Mouse (Mus musculus): ENCODE results near the gene Derl3. TPM values are rescaled to one million over a fixed set of nuclear protein-coding genes. Genes with fewer than 3 reads are reported as not detected.
"Not testable (repeated sequence)": the region's sequence is repeated elsewhere in the genome, so short reads cannot be mapped to it uniquely, and the experiment has no call there.

Derl3 gene
- polyA plus RNA-seq (2015; fragmentation: Nextera tagmentation; extraction: Ambion mirVana), result 2.7 and 3.2 TPM in 2 replicates

- no peaks in the 10 kb centered on the region for H3K27me3 ChIP-seq
- H3K36me3 ChIP-seq, result peaks cover 42% of the 10 kb centered on the region
- 1% methylated on average over 51 of the region's 51 CpGs for WGBS
- peak; percentile 97 for ATAC-seq (ENCODE audit: insufficient number of reproducible peaks, low FRiP score, low TSS enrichment, low read depth)
- no peak within 1 kb of the TSS for H3K27ac ChIP-seq
- H3K4me1 ChIP-seq, result peaks cover 29% of the 10 kb centered on the region
- H3K9me3 ChIP-seq, result no peaks in the 10 kb centered on the region
- H3K4me2 ChIP-seq, result peak within 1 kb of the TSS; percentile 95
- peak within 1 kb of the TSS; percentile 24; the same call in 1 of the 2 replicates for H3K9ac ChIP-seq
- peak within 1 kb of the TSS; percentile 45 for H3K4me3 ChIP-seq
Measured at GRCm38 (mm10) chr10:75893089-75893750, at the start of gene Derl3. Derl3 (plus strand) TSS chr10:75893413.

GRCm38 (mm10) chr10:75843898-75844297, 49.3 kb upstream of the Derl3 start:
- not testable (repeated sequence) for H3K4me2 ChIP-seq; H3K36me3 ChIP-seq; H3K9me3 ChIP-seq; H3K9ac ChIP-seq; H3K4me3 ChIP-seq; H3K4me1 ChIP-seq; H3K27ac ChIP-seq; ATAC-seq (ENCODE audit: insufficient number of reproducible peaks, low FRiP score, low TSS enrichment, low read depth); H3K27me3 ChIP-seq
- 78% methylated on average over 6 of the region's 6 CpGs for WGBS

- Histone ChIP-seq H3K4me2 (no peak overlapping the region), H3K9me3 (no peaks in the 10 kb centered on the region), H3K36me3 (no peaks in the 10 kb centered on the region), H3K27ac (no peak overlapping the region), H3K27me3 (no peaks in the 10 kb centered on the region), H3K4me3 (no peak overlapping the region), H3K9ac (no peak overlapping the region), H3K4me1 (no peaks in the 10 kb centered on the region)
- WGBS, result 49% methylated on average over 1 of the region's 1 CpGs
- ATAC-seq (ENCODE audit: insufficient number of reproducible peaks, low FRiP score, low TSS enrichment, low read depth), result no peak
Measured at GRCm38 (mm10) chr10:75844800-75845199, 48.4 kb upstream of the Derl3 start.

- no peaks in the 10 kb centered on the region for H3K27me3 ChIP-seq
- H3K36me3 ChIP-seq, result no peaks in the 10 kb centered on the region
- no peaks in the 10 kb centered on the region for H3K9me3 ChIP-seq
- no peak overlapping the region for H3K9ac ChIP-seq
- no peak overlapping the region for H3K27ac ChIP-seq
- no peak overlapping the region for H3K4me2 ChIP-seq
- WGBS, result 77% methylated on average over 6 of the region's 6 CpGs
- no peaks in the 10 kb centered on the region for H3K4me1 ChIP-seq
- no peak for ATAC-seq (ENCODE audit: insufficient number of reproducible peaks, low FRiP score, low TSS enrichment, low read depth)
- no peak overlapping the region for H3K4me3 ChIP-seq
Measured at GRCm38 (mm10) chr10:75845306-75845930, 47.8 kb upstream of the Derl3 start.

- Histone ChIP-seq H3K4me2 (no peak overlapping the region), H3K9ac (no peak overlapping the region), H3K4me1 (peaks cover 12% of the 10 kb centered on the region), H3K4me3 (no peak overlapping the region), H3K27ac (no peak overlapping the region), H3K27me3 (no peaks in the 10 kb centered on the region), H3K36me3 (no peaks in the 10 kb centered on the region), H3K9me3 (no peaks in the 10 kb centered on the region)
- 17% methylated on average over 3 of the region's 3 CpGs for WGBS
- no peak for ATAC-seq (ENCODE audit: insufficient number of reproducible peaks, low FRiP score, low TSS enrichment, low read depth)
Measured at GRCm38 (mm10) chr10:75848382-75848781, 44.8 kb upstream of the Derl3 start.

GRCm38 (mm10) chr10:75851076-75851475, 42.1 kb upstream of the Derl3 start:
- H3K4me1 ChIP-seq, result peaks cover 12% of the 10 kb centered on the region
- H3K27me3 ChIP-seq, result no peaks in the 10 kb centered on the region
- no peaks in the 10 kb centered on the region for H3K36me3 ChIP-seq
- no peak overlapping the region for H3K27ac ChIP-seq
- no peak overlapping the region for H3K9ac ChIP-seq
- no peak for ATAC-seq (ENCODE audit: insufficient number of reproducible peaks, low FRiP score, low TSS enrichment, low read depth)
- WGBS, result 10% methylated on average over 6 of the region's 6 CpGs
- H3K4me2 ChIP-seq, result no peak overlapping the region
- no peak overlapping the region for H3K4me3 ChIP-seq
- no peaks in the 10 kb centered on the region for H3K9me3 ChIP-seq

GRCm38 (mm10) chr10:75851681-75852080, 41.5 kb upstream of the Derl3 start:
- Histone ChIP-seq H3K36me3 (no peaks in the 10 kb centered on the region), H3K4me3 (no peak overlapping the region), H3K27me3 (no peaks in the 10 kb centered on the region), H3K4me2 (no peak overlapping the region), H3K4me1 (peaks cover 12% of the 10 kb centered on the region), H3K9me3 (no peaks in the 10 kb centered on the region), H3K27ac (no peak overlapping the region), H3K9ac (no peak overlapping the region)
- 41% methylated on average over 3 of the region's 3 CpGs for WGBS
- ATAC-seq (ENCODE audit: insufficient number of reproducible peaks, low FRiP score, low TSS enrichment, low read depth), result no peak

GRCm38 (mm10) chr10:75852539-75853125, 40.6 kb upstream of the Derl3 start:
- ATAC-seq (ENCODE audit: insufficient number of reproducible peaks, low FRiP score, low TSS enrichment, low read depth), result no peak
- H3K36me3 ChIP-seq, result peaks cover 7% of the 10 kb centered on the region
- no peak overlapping the region for H3K4me2 ChIP-seq
- H3K4me1 ChIP-seq, result peaks cover 16% of the 10 kb centered on the region
- no peak overlapping the region for H3K9ac ChIP-seq
- H3K9me3 ChIP-seq, result no peaks in the 10 kb centered on the region
- WGBS, result 94% methylated on average over 12 of the region's 12 CpGs
- H3K4me3 ChIP-seq, result no peak overlapping the region
- no peaks in the 10 kb centered on the region for H3K27me3 ChIP-seq
- no peak overlapping the region for H3K27ac ChIP-seq

- Histone ChIP-seq H3K4me1 (peaks cover 24% of the 10 kb centered on the region), H3K27ac (no peak overlapping the region), H3K4me2 (no peak overlapping the region), H3K9me3 (no peaks in the 10 kb centered on the region), H3K4me3 (no peak overlapping the region), H3K36me3 (peaks cover 15% of the 10 kb centered on the region), H3K27me3 (no peaks in the 10 kb centered on the region), H3K9ac (no peak overlapping the region)
- ATAC-seq (ENCODE audit: insufficient number of reproducible peaks, low FRiP score, low TSS enrichment, low read depth), result 0 out of 2 replicates have a peak, but pooled peaks have one; percentile 42
- 30% methylated on average over 10 of the region's 10 CpGs for WGBS
Measured at GRCm38 (mm10) chr10:75853452-75853851, 39.8 kb upstream of the Derl3 start.

- Histone ChIP-seq H3K36me3 (peaks cover 15% of the 10 kb centered on the region), H3K4me1 (peaks cover 30% of the 10 kb centered on the region), H3K27ac (no peak overlapping the region), H3K9me3 (no peaks in the 10 kb centered on the region), H3K4me3 (no peak overlapping the region), H3K4me2 (no peak overlapping the region), H3K27me3 (no peaks in the 10 kb centered on the region), H3K9ac (no peak overlapping the region)
- no peak for ATAC-seq (ENCODE audit: insufficient number of reproducible peaks, low FRiP score, low TSS enrichment, low read depth)
- 55% methylated on average over 5 of the region's 5 CpGs for whole genome bisulfite sequencing
Measured at GRCm38 (mm10) chr10:75854096-75854495, 39.1 kb upstream of the Derl3 start.

GRCm38 (mm10) chr10:75854791-75855190, 38.4 kb upstream of the Derl3 start:
- no peaks in the 10 kb centered on the region for H3K27me3 ChIP-seq
- H3K4me2 ChIP-seq, result no peak overlapping the region
- H3K4me1 ChIP-seq, result peaks cover 31% of the 10 kb centered on the region
- WGBS, result 79% methylated on average over 6 of the region's 6 CpGs
- no peak overlapping the region for H3K27ac ChIP-seq
- no peak for ATAC-seq (ENCODE audit: insufficient number of reproducible peaks, low FRiP score, low TSS enrichment, low read depth)
- H3K9me3 ChIP-seq, result no peaks in the 10 kb centered on the region
- no peak overlapping the region for H3K4me3 ChIP-seq
- H3K36me3 ChIP-seq, result peaks cover 15% of the 10 kb centered on the region
- H3K9ac ChIP-seq, result no peak overlapping the region

GRCm38 (mm10) chr10:75855416-75855981, 37.7 kb upstream of the Derl3 start:
- no peaks in the 10 kb centered on the region for H3K27me3 ChIP-seq

More at GRCm38 (mm10) chr10:75855416-75855981, 37.7 kb upstream of the Derl3 start:
- ATAC-seq (ENCODE audit: insufficient number of reproducible peaks, low FRiP score, low TSS enrichment, low read depth), result no peak
- Histone ChIP-seq H3K27ac (no peak overlapping the region), H3K4me2 (no peak overlapping the region), H3K36me3 (peaks cover 15% of the 10 kb centered on the region), H3K9ac (no peak overlapping the region), H3K4me1 (peaks cover 34% of the 10 kb centered on the region), H3K9me3 (no peaks in the 10 kb centered on the region), H3K4me3 (no peak overlapping the region)
- WGBS, result 89% methylated on average over 15 of the region's 15 CpGs
